Mouse (Mus musculus) E14TG2a.4 (cell line): ENCODE measurements around the gene Ccdc106.

Source experiments
- CTCF ChIP-seq: conservative IDR thresholded peaks from 2 replicates; pipeline ENCODE4 v1.5.1; 2014; ENCODE audit warnings: low read length
- NANOG ChIP-seq: IDR thresholded peaks from 2 replicates; pipeline ENCODE4 v1.6.1; 2014; ENCODE audit warnings: borderline replicate concordance, low read length, mixed read lengths

DNA sequence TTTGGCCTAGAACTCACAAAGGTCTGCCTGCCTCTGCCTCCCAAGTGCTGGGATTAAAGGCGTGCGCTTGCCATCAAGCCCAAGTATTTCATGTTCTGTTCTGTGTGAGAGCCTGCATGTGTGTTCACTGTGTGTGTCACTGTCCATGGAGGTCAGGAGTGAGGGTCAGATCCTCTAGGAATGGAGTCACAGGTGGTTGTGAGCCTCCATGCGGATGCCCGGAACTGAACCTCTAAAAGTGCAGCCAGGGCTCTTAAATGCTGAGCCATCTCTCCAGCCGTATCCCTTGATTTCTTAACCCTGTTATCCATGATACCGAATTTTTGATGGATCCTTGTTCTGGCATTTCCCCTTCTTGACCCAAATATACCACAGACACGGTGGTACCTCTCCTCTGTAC is 16.7 kb downstream of the Ccdc106 start:
- no peak for TF ChIP-seq CTCF
- no peak for TF ChIP-seq NANOG
